Mouse (Mus musculus) cerebellum, postnatal 10 days (tissue): ENCODE results near the gene Fhdc1.

Source experiments
- DNase-seq, 2 experiments: peaks; one replicate each; pipeline ENCODE4 v3.0.0; 2021; ENCODE audit warnings: mixed read lengths in 2 of 2

Gene Fhdc1

GRCm38 (mm10) chr3:84430152-84430551 lies 50.1 kb downstream of the Fhdc1 start:
- DNase-seq, result no peak

- DNase-seq, result no peak
Measured at GRCm38 (mm10) chr3:84428994-84429725, 51.1 kb downstream of the Fhdc1 start.

- no peak for DNase-seq
Measured at GRCm38 (mm10) chr3:84427779-84428178, 52.5 kb downstream of the Fhdc1 start.

GRCm38 (mm10) chr3:84422340-84422739 lies 57.9 kb downstream of the Fhdc1 start:
- DNase-seq, result no peak

- no peak for DNase-seq
Measured at GRCm38 (mm10) chr3:84413868-84414267, 66.4 kb downstream of the Fhdc1 start.

GRCm38 (mm10) chr3:84412920-84413319 lies 67.3 kb downstream of the Fhdc1 start:
- DNase-seq, result no peak

- no peak for DNase-seq
Measured at GRCm38 (mm10) chr3:84409474-84409862, 70.8 kb downstream of the Fhdc1 start.

- DNase-seq, result no peak
Measured at GRCm38 (mm10) chr3:84408756-84409473, 71.3 kb downstream of the Fhdc1 start.

GRCm38 (mm10) chr3:84405523-84405922 lies 74.7 kb downstream of the Fhdc1 start:
- no peak for DNase-seq

GRCm38 (mm10) chr3:84403389-84403788 lies 76.8 kb downstream of the Fhdc1 start:
- no peak for DNase-seq

- no peak for DNase-seq
Measured at GRCm38 (mm10) chr3:84402716-84403115, 77.5 kb downstream of the Fhdc1 start.

GRCm38 (mm10) chr3:84397976-84398375 lies 82.3 kb downstream of the Fhdc1 start:
- no peak for DNase-seq

- DNase-seq, result no peak
Measured at GRCm38 (mm10) chr3:84396240-84396639, 84.0 kb downstream of the Fhdc1 start.

GRCm38 (mm10) chr3:84395840-84396239 lies 84.4 kb downstream of the Fhdc1 start:
- no peak for DNase-seq

GRCm38 (mm10) chr3:84394841-84395447 lies 85.3 kb downstream of the Fhdc1 start:
- DNase-seq, result no peak
